Mouse (Mus musculus) left cerebral cortex, adult 9 months (tissue): ENCODE measurements around the gene Pnp.
"Not testable (repeated sequence)": the region's sequence is repeated elsewhere in the genome, so short reads cannot be mapped to it uniquely, and the experiment has no call there.

Experiments
- DNase-seq, 2 experiments: peaks; one replicate each; pipeline ENCODE4 v3.0.0; 2022; ENCODE audit warnings: low spot score in 2 of 2

The Pnp gene

GRCm38 (mm10) chr14:50975001-50975400, 44.1 kb downstream of the Pnp start:
- DNase-seq: no peak

GRCm38 (mm10) chr14:50976674-50977073, 45.8 kb downstream of the Pnp start:
- DNase-seq: peak in 1 of 2 experiments; percentile 9

GRCm38 (mm10) chr14:50978451-50978850, 47.6 kb downstream of the Pnp start:
- not testable (repeated sequence) for DNase-seq

GRCm38 (mm10) chr14:50979631-50980030, 48.7 kb downstream of the Pnp start:
- DNase-seq: no peak

GRCm38 (mm10) chr14:50981207-50981606, 50.3 kb downstream of the Pnp start:
- no peak for DNase-seq

GRCm38 (mm10) chr14:50981837-50982236, 51.0 kb downstream of the Pnp start:
- no peak for DNase-seq

- DNase-seq: no peak
These were observed 56.8 kb downstream of the Pnp start for GRCm38 (mm10) chr14:50987668-50988067.

- no peak for DNase-seq
These were observed 60.2 kb downstream of the Pnp start for GRCm38 (mm10) chr14:50991037-50991436.

GRCm38 (mm10) chr14:50997088-50997487, 66.2 kb downstream of the Pnp start:
- DNase-seq: no peak

- DNase-seq: no peak
These were observed 67.3 kb downstream of the Pnp start for GRCm38 (mm10) chr14:50997999-50998666.

- no peak for DNase-seq
These were observed 76.4 kb downstream of the Pnp start, which contains the start of gene Rnase10 for GRCm38 (mm10) chr14:51007152-51007801. Gene Rnase10, plus strand, starts transcription at chr14:51007751.

- DNase-seq: peak; percentile 15 to 34
These were observed 77.2 kb downstream of the Pnp start for GRCm38 (mm10) chr14:51007914-51008713.

GRCm38 (mm10) chr14:51008781-51009180, 77.9 kb downstream of the Pnp start:
- DNase-seq: no peak

- no peak for DNase-seq
These were observed 78.7 kb downstream of the Pnp start for GRCm38 (mm10) chr14:51009572-51009971.

- not testable (repeated sequence) for DNase-seq
These were observed 83.8 kb downstream of the Pnp start for GRCm38 (mm10) chr14:51014724-51015123.
